Mouse (Mus musculus) lung, postnatal 0 days (tissue): ENCODE results near the gene Gsc. TPM values are rescaled to one million over a fixed set of nuclear protein-coding genes. Genes with fewer than 3 reads are reported as not detected.

Source experiments
- ATAC-seq: fragments of 200-750 bp; cut with Nextera tagmentation; 2 replicates; pipeline ENCODE4 v1.8.0; 2017; ENCODE audit warnings: moderate library complexity
- DNase-seq: peaks from one replicate; pipeline ENCODE4 v3.0.0-alpha.2; 2016; ENCODE audit warnings: low spot score
- H3K27ac ChIP-seq: fragments of 300-500 bp; sonication (generic); 2 replicates; pipeline ENCODE4 v1.5.1; 2014; ENCODE audit warnings: antibody characterized with exemption, mild to moderate bottlenecking, low read length, mixed read lengths
- H3K27me3 ChIP-seq: fragments of 300-500 bp; sonication (generic); replicated peaks from 2 replicates; pipeline ENCODE4 v1.6.1; 2014; ENCODE audit warnings: low read length, mixed read lengths; ENCODE audit not compliant: insufficient read depth
- H3K36me3 ChIP-seq: fragments of 300-500 bp; sonication (generic); 2 replicates; pipeline ENCODE4 v1.6.1; 2014; ENCODE audit warnings: low read length, mixed read lengths; ENCODE audit not compliant: insufficient read depth
- H3K4me1 ChIP-seq: fragments of 300-500 bp; sonication (generic); 2 replicates; pipeline ENCODE4 v1.6.1; 2014; ENCODE audit warnings: antibody characterized with exemption, low read depth, low read length, mixed read lengths; ENCODE audit not compliant: insufficient read depth
- H3K4me2 ChIP-seq: fragments of 300-500 bp; sonication (generic); replicated peaks from 2 replicates; pipeline ENCODE4 v1.6.1; 2014; ENCODE audit warnings: low read depth, mild to moderate bottlenecking, low read length, moderate library complexity, mixed read lengths
- H3K4me3 ChIP-seq: fragments of 300-500 bp; sonication (generic); 2 replicates; pipeline ENCODE4 v1.5.1; 2014; ENCODE audit warnings: low read depth, low read length
- H3K9ac ChIP-seq: fragments of 300-500 bp; sonication (generic); replicated peaks from 2 replicates; pipeline ENCODE4 v1.6.1; 2014; ENCODE audit warnings: low read depth, mild to moderate bottlenecking
- H3K9me3 ChIP-seq: fragments of 300-500 bp; sonication (generic); 2 replicates; pipeline ENCODE4 v1.6.1; 2016; ENCODE audit warnings: low read length, mixed read lengths
- CTCF ChIP-seq: IDR thresholded peaks from 2 replicates; pipeline ENCODE4 v1.5.1; 2016; ENCODE audit warnings: antibody characterized with exemption, mild to moderate bottlenecking
- EP300 ChIP-seq: IDR thresholded peaks from 2 replicates; pipeline ENCODE4 v1.6.1; 2016; ENCODE audit warnings: antibody characterized with exemption, mild to moderate bottlenecking, control low read depth
- WGBS: fragments of 180-500 bp; shearing (Covaris S2); extraction: QIAGEN DNeasy Blood & Tissue Kit; methylation state at CpG from one replicate; pipeline ENCODE4 v1.1.7; 2014; 5-methylcytosine and 5-hydroxymethylcytosine counted together
- polyA plus RNA-seq: library from polyadenylated mRNA; unstranded; fragments of >200 nt; fragmentation: Nextera tagmentation; extraction: Ambion mirVana; gene quantifications from 2 replicates; pipeline ENCODE4 v1.2.1, GENCODE M21; 2015

The Gsc gene
- polyA plus RNA-seq, 1 experiment from 2014 or later: not detected

DNA sequence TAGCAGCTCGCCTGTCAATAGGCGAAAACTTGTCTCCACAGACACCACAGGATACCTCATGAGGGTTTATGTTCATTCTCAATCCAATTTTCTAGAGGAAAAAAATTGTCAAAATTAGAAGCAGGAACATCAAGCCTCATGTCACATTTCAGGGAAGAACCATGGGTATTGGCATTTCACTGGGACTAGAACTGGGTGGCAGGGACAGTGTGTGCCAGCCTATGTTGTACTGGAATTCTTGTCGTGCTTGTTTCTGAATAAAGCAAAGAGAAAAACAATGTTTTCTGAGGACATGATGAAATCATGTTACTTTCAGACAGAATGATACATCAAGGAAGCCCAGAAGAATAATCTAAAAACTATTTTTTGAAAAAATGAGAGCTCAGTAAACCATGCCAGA is 47.5 kb downstream of the Gsc start:
- Histone ChIP-seq H3K9ac (no peak overlapping the region), H3K4me3 (no peak overlapping the region), H3K27me3 (no peaks in the 10 kb centered on the region), H3K27ac (no peak overlapping the region), H3K36me3 (no peaks in the 10 kb centered on the region), H3K4me2 (no peak overlapping the region), H3K9me3 (no peaks in the 10 kb centered on the region), H3K4me1 (no peaks in the 10 kb centered on the region)
- TF ChIP-seq EP300: no peak
- no peak for TF ChIP-seq CTCF
- ATAC-seq: no peak
- DNase-seq: no peak
- WGBS: 74% methylated on average over 3 of the region's 3 CpGs

DNA sequence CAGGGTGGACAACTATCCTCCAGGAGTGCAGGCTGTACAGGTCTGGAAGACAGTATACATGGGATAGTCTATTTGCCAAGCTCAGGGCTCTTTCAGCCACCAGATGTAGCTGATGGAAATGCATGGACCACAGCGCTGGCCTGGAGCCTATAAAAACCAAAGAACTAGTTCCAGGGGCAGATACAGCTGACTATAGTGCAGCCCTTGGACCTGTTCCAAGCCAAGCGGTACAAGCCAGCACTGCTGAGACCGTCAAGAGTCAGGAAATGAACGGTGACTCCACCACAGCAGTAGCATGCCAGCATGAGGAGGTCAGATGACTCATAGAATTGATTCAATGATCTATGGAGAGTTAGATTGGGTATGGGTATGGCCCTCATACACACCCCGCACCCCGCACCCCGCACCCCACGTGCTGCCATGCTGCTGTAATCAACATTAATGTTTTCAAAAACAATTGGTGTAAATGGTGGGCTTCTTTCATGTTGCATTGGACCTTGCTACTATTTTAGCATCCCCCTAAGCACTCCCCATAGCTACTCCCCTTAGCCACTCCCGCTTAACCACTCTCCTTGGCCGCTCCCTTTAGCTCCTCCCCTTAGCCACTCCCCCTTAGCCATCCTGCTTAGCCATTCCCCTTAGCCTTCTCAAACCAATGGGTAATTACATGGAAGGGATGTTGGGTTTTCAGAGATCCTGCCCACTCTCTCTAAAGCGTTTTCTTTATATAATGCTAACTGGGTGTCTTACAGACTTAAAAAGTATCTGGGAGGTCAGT is 50.3 kb downstream of the Gsc start:
- no peak for TF ChIP-seq CTCF
- no peak for TF ChIP-seq EP300
- no peaks in the 10 kb centered on the region for H3K9me3 ChIP-seq
- no peaks in the 10 kb centered on the region for H3K4me1 ChIP-seq
- H3K27me3 ChIP-seq: no peaks in the 10 kb centered on the region
- no peaks in the 10 kb centered on the region for H3K36me3 ChIP-seq
- no peak overlapping the region for H3K4me3 ChIP-seq
- ATAC-seq: peak; percentile 57
- no peak overlapping the region for H3K9ac ChIP-seq
- H3K4me2 ChIP-seq: no peak overlapping the region
- 53% methylated on average over 11 of the region's 11 CpGs for WGBS
- H3K27ac ChIP-seq: no peak overlapping the region
- peak; percentile 21 for DNase-seq

Other genes starting within 250 kb of the Gsc start
- gene Serpina3g, start 237.1 kb downstream of the Gsc start, polyA plus RNA-seq: 27.1 and 33.7 TPM in 2 replicates
- 1.2 and 1.3 TPM in 2 replicates for gene Serpina3i, start 210.2 kb downstream of the Gsc start, polyA plus RNA-seq
- gene Serpina3j, start 158.8 kb downstream of the Gsc start, polyA plus RNA-seq: not detected in 2 replicates
- gene Serpina3k, start 134.8 kb downstream of the Gsc start, polyA plus RNA-seq: 0.06 and 0.07 TPM in 2 replicates
- gene Serpina3m, start 134.8 kb downstream of the Gsc start, polyA plus RNA-seq: not detected in 2 replicates
- 7.9 and 12.1 TPM in 2 replicates for gene Serpina3n, start 66.6 kb downstream of the Gsc start, polyA plus RNA-seq